Mouse (Mus musculus): ENCODE data around the gene Snrnp35.

DNA sequence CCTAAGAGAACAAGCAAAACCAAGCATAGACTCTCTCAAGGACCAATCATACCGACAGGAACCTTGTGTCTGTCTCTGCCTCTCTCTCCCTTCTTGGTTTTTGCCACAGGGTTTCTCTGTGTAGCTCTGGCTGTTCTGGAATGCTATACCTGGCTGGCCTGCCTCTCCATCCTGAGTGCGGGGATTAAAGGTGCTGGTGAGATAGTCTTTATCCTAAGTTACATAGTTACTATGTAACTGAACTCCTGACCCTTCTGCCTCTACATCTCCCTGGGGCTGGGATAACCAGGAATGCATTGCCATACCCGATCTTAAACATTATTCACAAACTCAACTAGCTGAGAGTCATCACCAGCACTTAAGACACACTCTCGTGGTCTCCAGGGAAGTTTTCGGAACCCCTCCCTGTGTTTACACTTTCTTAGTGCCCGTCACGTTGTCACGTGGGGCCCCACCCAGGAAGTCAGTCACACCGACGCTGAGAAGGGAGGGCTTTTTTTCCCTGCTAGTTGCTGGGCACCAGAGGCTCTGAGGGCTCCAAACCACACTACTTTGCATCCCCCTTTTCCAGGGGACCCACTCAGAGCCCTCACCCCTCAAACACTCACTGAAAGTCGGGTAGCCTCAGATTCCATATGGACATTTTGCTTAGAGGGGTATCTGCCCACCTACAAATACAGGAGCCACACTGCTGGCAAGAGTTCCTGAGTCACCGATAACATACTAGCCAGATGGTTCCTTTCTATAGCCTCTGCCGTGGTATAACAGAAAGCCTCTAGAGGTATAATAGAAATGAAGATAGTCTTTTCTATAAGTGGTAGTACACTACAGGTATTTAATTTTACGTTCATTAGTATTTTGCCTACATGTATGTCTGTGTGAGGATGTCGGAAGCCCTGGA, 13.9 kb downstream of the Snrnp35 start:
- TF ChIP-seq CTCF (IDR thresholded peaks at IDR 0.05; ENCODE audit: low read depth) (no peak), EP300 (IDR thresholded peaks at IDR 0.05; ENCODE audit: low read depth) (no peak)

Data from liver, postnatal 0 days (tissue).